Mouse (Mus musculus): Measurements from ENCODE around the gene Sez6l. TPM values are rescaled to one million over a fixed set of nuclear protein-coding genes. Genes with fewer than 3 reads are reported as not detected.
"Not testable (repeated sequence)": the region's sequence is repeated elsewhere in the genome, so short reads cannot be mapped to it uniquely, and the experiment has no call there.

The Sez6l gene
- polyA plus RNA-seq, 1 experiment: 0.34 TPM

- no peak overlapping the region for H3K4me3 ChIP-seq (ENCODE audit: extremely low read depth, insufficient read depth, insufficient read length)
- no peaks in the 10 kb centered on the region for H3K36me3 ChIP-seq (ENCODE audit: control insufficient read depth, insufficient read depth, low read length)
- H3K4me1 ChIP-seq (ENCODE audit: control insufficient read depth, insufficient read depth, insufficient read length): no peaks in the 10 kb centered on the region
- H3K27me3 ChIP-seq (ENCODE audit: control insufficient read depth, insufficient read depth, low read length): no peaks in the 10 kb centered on the region
- no peak overlapping the region for H3K27ac ChIP-seq (ENCODE audit: insufficient read depth, low read length)
- TF ChIP-seq CTCF (IDR thresholded peaks at IDR 0.05; ENCODE audit: extremely low read depth, insufficient read depth, insufficient read length, insufficient replicate concordance) (no peak), POLR2A (IDR thresholded peaks at IDR 0.05; ENCODE audit: low read depth, low read length) (no peak)
- DNase-seq (ENCODE audit: low read depth in 1 of 2, low spot score in 2 of 2): no peak
- 28% methylated on average over 7 of the region's 7 CpGs for WGBS
Observed at GRCm38 (mm10) chr5:112426635-112427034, 150.3 kb downstream of the Sez6l start.

DNA sequence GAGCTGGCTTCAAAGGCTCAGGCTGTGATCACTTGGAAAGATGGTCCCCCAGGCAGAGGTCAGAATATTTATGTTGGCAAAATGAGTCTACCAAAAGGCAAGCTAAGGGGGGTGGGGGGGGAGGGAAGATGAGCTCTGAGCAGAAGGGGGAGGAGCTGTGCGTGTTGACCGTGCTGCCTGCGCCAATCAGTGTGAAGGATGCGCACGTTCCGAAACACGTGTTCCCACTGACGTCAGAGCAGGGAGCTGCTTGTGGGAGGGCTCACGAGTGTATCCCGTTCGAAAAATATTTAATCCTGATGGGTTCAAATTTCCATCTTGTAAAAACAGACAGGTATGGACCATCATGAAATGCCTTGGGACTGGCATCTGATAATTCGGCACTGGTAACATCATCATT, 157.4 kb downstream of the Sez6l start:
- Histone ChIP-seq H3K27me3 (ENCODE audit: control insufficient read depth, insufficient read depth, low read length) (no peaks in the 10 kb centered on the region), H3K4me1 (ENCODE audit: control insufficient read depth, insufficient read depth, insufficient read length) (no peaks in the 10 kb centered on the region), H3K27ac (ENCODE audit: insufficient read depth, low read length) (no peak overlapping the region), H3K4me3 (ENCODE audit: extremely low read depth, insufficient read depth, insufficient read length) (no peak overlapping the region), H3K36me3 (ENCODE audit: control insufficient read depth, insufficient read depth, low read length) (no peaks in the 10 kb centered on the region)
- no peak for DNase-seq (ENCODE audit: low read depth in 1 of 2, low spot score in 2 of 2)
- no peak for TF ChIP-seq POLR2A (IDR thresholded peaks at IDR 0.05; ENCODE audit: low read depth, low read length)
- TF ChIP-seq CTCF (IDR thresholded peaks at IDR 0.05; ENCODE audit: extremely low read depth, insufficient read depth, insufficient read length, insufficient replicate concordance): no peak
- WGBS: 47% methylated on average over 12 of the region's 12 CpGs

DNA sequence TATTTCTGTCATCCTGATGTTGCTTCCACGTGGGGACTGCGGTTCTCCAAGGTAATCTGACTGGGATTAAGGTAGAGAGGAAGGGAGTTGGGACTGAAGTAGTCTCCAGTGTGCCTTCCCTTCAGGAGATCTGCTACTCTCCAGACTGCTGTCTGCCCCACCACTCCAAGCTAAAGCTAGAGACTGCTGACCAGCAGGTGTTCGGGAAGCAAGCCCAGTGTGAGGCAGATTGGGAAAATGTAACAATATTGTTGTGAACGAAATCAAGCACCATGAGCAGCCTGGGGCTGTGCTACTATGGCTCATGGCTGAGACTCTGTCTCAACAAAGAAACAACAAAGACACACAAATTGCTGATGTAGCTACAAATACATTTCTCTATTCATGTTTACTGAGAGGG, 159.0 kb downstream of the Sez6l start:
- H3K4me3 ChIP-seq (ENCODE audit: extremely low read depth, insufficient read depth, insufficient read length): no peak overlapping the region
- no peaks in the 10 kb centered on the region for H3K36me3 ChIP-seq (ENCODE audit: control insufficient read depth, insufficient read depth, low read length)
- no peak for DNase-seq (ENCODE audit: low read depth in 1 of 2, low spot score in 2 of 2)
- no peaks in the 10 kb centered on the region for H3K4me1 ChIP-seq (ENCODE audit: control insufficient read depth, insufficient read depth, insufficient read length)
- TF ChIP-seq CTCF (IDR thresholded peaks at IDR 0.05; ENCODE audit: extremely low read depth, insufficient read depth, insufficient read length, insufficient replicate concordance): no peak
- no peak for TF ChIP-seq POLR2A (IDR thresholded peaks at IDR 0.05; ENCODE audit: low read depth, low read length)
- no peaks in the 10 kb centered on the region for H3K27me3 ChIP-seq (ENCODE audit: control insufficient read depth, insufficient read depth, low read length)
- 74% methylated on average over 4 of the region's 4 CpGs for WGBS
- no peak overlapping the region for H3K27ac ChIP-seq (ENCODE audit: insufficient read depth, low read length)

- Histone ChIP-seq H3K36me3 (ENCODE audit: control insufficient read depth, insufficient read depth, low read length) (no peaks in the 10 kb centered on the region), H3K4me1 (ENCODE audit: control insufficient read depth, insufficient read depth, insufficient read length) (no peaks in the 10 kb centered on the region), H3K27ac (ENCODE audit: insufficient read depth, low read length) (no peak overlapping the region), H3K4me3 (ENCODE audit: extremely low read depth, insufficient read depth, insufficient read length) (no peak overlapping the region), H3K27me3 (ENCODE audit: control insufficient read depth, insufficient read depth, low read length) (no peaks in the 10 kb centered on the region)
- no peak for DNase-seq (ENCODE audit: low read depth in 1 of 2, low spot score in 2 of 2)
- no peak for TF ChIP-seq POLR2A (IDR thresholded peaks at IDR 0.05; ENCODE audit: low read depth, low read length)
- TF ChIP-seq CTCF (IDR thresholded peaks at IDR 0.05; ENCODE audit: extremely low read depth, insufficient read depth, insufficient read length, insufficient replicate concordance): no peak
- WGBS: 80% methylated on average over 5 of the region's 5 CpGs
Observed at GRCm38 (mm10) chr5:112416673-112417072, 160.3 kb downstream of the Sez6l start.

DNA sequence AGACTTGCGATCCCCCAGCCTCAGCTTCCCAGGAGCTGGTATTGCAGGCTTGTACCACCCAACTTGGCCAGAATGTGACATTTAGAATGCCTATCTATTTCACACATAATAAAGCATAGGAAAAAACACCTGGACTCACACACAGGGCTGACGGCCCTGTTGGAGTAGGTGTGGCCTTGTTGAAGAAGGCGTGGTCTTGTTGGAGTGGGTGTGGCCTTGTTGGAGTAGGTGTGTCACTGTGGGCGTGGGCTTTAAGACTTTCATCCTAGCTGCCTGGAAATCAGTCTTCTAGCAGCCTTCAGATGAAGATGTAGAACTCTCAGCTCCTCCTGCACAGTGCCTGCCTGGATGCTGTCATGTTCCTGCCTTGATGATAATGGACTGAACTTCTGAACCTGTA, 164.2 kb downstream of the Sez6l start:
- not testable (repeated sequence) for DNase-seq (ENCODE audit: low read depth in 1 of 2, low spot score in 2 of 2); H3K4me3 ChIP-seq (ENCODE audit: extremely low read depth, insufficient read depth, insufficient read length); H3K4me1 ChIP-seq (ENCODE audit: control insufficient read depth, insufficient read depth, insufficient read length); H3K27me3 ChIP-seq (ENCODE audit: control insufficient read depth, insufficient read depth, low read length); H3K27ac ChIP-seq (ENCODE audit: insufficient read depth, low read length); H3K36me3 ChIP-seq (ENCODE audit: control insufficient read depth, insufficient read depth, low read length)
- WGBS: 81% methylated on average over 4 of the region's 4 CpGs

- 22% methylated on average over 19 of the region's 19 CpGs for WGBS
- no peaks in the 10 kb centered on the region for H3K4me1 ChIP-seq (ENCODE audit: control insufficient read depth, insufficient read depth, insufficient read length)
- no peak for DNase-seq (ENCODE audit: low read depth in 1 of 2, low spot score in 2 of 2)
- no peaks in the 10 kb centered on the region for H3K36me3 ChIP-seq (ENCODE audit: control insufficient read depth, insufficient read depth, low read length)
- no peak for TF ChIP-seq POLR2A (IDR thresholded peaks at IDR 0.05; ENCODE audit: low read depth, low read length)
- TF ChIP-seq CTCF (IDR thresholded peaks at IDR 0.05; ENCODE audit: extremely low read depth, insufficient read depth, insufficient read length, insufficient replicate concordance): no peak
- H3K4me3 ChIP-seq (ENCODE audit: extremely low read depth, insufficient read depth, insufficient read length): no peak overlapping the region
- no peak overlapping the region for H3K27ac ChIP-seq (ENCODE audit: insufficient read depth, low read length)
- no peaks in the 10 kb centered on the region for H3K27me3 ChIP-seq (ENCODE audit: control insufficient read depth, insufficient read depth, low read length)
Observed at GRCm38 (mm10) chr5:112411514-112412335, 165.3 kb downstream of the Sez6l start.

DNA sequence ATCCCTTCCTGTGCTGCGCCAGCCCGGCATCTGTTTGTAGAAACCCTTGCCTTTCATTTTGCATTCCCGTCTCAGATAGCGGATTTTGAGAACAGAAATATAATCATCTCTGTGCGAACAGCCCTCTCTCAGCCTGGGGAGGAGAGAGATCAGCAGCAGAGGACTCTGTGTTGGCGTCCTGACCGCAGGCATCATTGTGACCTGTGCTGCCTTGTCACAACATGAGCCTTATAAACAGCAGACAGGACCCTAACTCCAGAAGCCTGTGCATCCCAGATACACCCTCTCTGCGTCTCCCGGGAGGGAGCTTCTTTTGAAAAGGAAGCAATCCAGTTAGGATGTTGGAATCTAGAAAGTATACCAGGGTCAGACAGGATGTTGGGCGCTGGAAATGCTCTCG, 165.9 kb downstream of the Sez6l start:
- 60% methylated on average over 11 of the region's 11 CpGs for WGBS
- Histone ChIP-seq H3K36me3 (ENCODE audit: control insufficient read depth, insufficient read depth, low read length) (no peaks in the 10 kb centered on the region), H3K27ac (ENCODE audit: insufficient read depth, low read length) (no peak overlapping the region), H3K4me3 (ENCODE audit: extremely low read depth, insufficient read depth, insufficient read length) (no peak overlapping the region), H3K27me3 (ENCODE audit: control insufficient read depth, insufficient read depth, low read length) (no peaks in the 10 kb centered on the region), H3K4me1 (ENCODE audit: control insufficient read depth, insufficient read depth, insufficient read length) (no peaks in the 10 kb centered on the region)
- no peak for TF ChIP-seq POLR2A (IDR thresholded peaks at IDR 0.05; ENCODE audit: low read depth, low read length)
- TF ChIP-seq CTCF (IDR thresholded peaks at IDR 0.05; ENCODE audit: extremely low read depth, insufficient read depth, insufficient read length, insufficient replicate concordance): no peak
- no peak for DNase-seq (ENCODE audit: low read depth in 1 of 2, low spot score in 2 of 2)
